Mouse (Mus musculus) testis, postnatal 10 days (tissue): ENCODE data around the gene Olfr1131.
"Not testable (repeated sequence)": the region's sequence is repeated elsewhere in the genome, so short reads cannot be mapped to it uniquely, and the experiment has no call there.

ENCODE experiments used
- DNase-seq: peaks from one replicate; pipeline ENCODE4 v3.0.0; 2021; ENCODE audit warnings: low spot score

The Olfr1131 gene

GRCm38 (mm10) chr2:87626804-87627203 lies at the start of gene Olfr1131:
Olfr1131 (plus strand) TSS chr2:87627104.
- no peak for DNase-seq

- DNase-seq: not testable (repeated sequence)
Observed at GRCm38 (mm10) chr2:87605912-87606311, 21.0 kb upstream of the Olfr1131 start, which contains the start of gene Olfr1130. Olfr1130 (plus strand) TSS chr2:87606212.

- no peak for DNase-seq
Observed at GRCm38 (mm10) chr2:87637435-87637834, 10.5 kb downstream of the Olfr1131 start, which contains the start of gene Olfr1132. Olfr1132 (minus strand) TSS chr2:87637535.

GRCm38 (mm10) chr2:87642441-87642840 lies 15.5 kb downstream of the Olfr1131 start:
- DNase-seq: no peak

- DNase-seq: no peak
Observed at GRCm38 (mm10) chr2:87647274-87647673, 20.4 kb downstream of the Olfr1131 start, which contains the start of gene Olfr1133. Olfr1133 (minus strand) TSS chr2:87647374.

GRCm38 (mm10) chr2:87658360-87658759 lies 31.5 kb downstream of the Olfr1131 start, which contains the start of gene Olfr1134:
Olfr1134 (minus strand) TSS chr2:87658460.
- no peak for DNase-seq

GRCm38 (mm10) chr2:87673564-87673963 lies 46.7 kb downstream of the Olfr1131 start, which contains the start of gene Olfr1135:
Olfr1135 (minus strand) TSS chr2:87673664.
- no peak for DNase-seq
